Mouse (Mus musculus) liver, adult 2 months (tissue): ENCODE data around the gene Chrnd. TPM values are rescaled to one million over a fixed set of nuclear protein-coding genes. Genes with fewer than 3 reads are reported as not detected.

Experiments used
- DNase-seq: peaks from one replicate; pipeline ENCODE4 v3.0.0-alpha.2; 2011; ENCODE audit warnings: low read depth, low spot score; ENCODE audit errors: extremely low read depth
- H3K27ac ChIP-seq: fragments of 200-500 bp; replicated peaks from 2 replicates; pipeline ENCODE4 v1.5.1; 2012; ENCODE audit warnings: low read depth, mild to moderate bottlenecking, control low read depth, inconsistent platforms, low read length; ENCODE audit not compliant: insufficient read depth
- H3K27me3 ChIP-seq: fragments of 200-500 bp; 2 replicates; pipeline ENCODE4 v1.6.1; 2012; ENCODE audit warnings: mild to moderate bottlenecking, moderate library complexity, low read length, inconsistent platforms; ENCODE audit not compliant: control insufficient read depth, insufficient read depth
- H3K36me3 ChIP-seq: fragments of 200-500 bp; 2 replicates; pipeline ENCODE4 v1.6.1; 2012; ENCODE audit warnings: low read length, inconsistent platforms; ENCODE audit not compliant: control insufficient read depth, insufficient read depth
- H3K4me1 ChIP-seq: fragments of 200-500 bp; 2 replicates; pipeline ENCODE4 v1.6.1; 2011; ENCODE audit warnings: low read length; ENCODE audit not compliant: control insufficient read depth, insufficient read depth
- H3K4me3 ChIP-seq: fragments of 200-500 bp; 2 replicates; pipeline ENCODE4 v1.5.1; 2011; ENCODE audit warnings: low read depth, mild to moderate bottlenecking, control low read depth, low read length, moderate library complexity; ENCODE audit not compliant: insufficient read depth
- H3K79me2 ChIP-seq: fragments of 200-500 bp; 2 replicates; pipeline ENCODE4 v1.6.1; 2012; ENCODE audit warnings: inconsistent platforms, mild to moderate bottlenecking, low read length, moderate library complexity; ENCODE audit not compliant: control insufficient read depth, insufficient read depth
- H3K9ac ChIP-seq: fragments of 200-500 bp; 2 replicates; pipeline ENCODE4 v1.6.1; 2012; ENCODE audit warnings: low read depth, mild to moderate bottlenecking, control low read depth, inconsistent platforms, low read length
- CTCF ChIP-seq: fragments of 200-500 bp; IDR thresholded peaks from 2 replicates; pipeline ENCODE4 v1.5.1; 2011; ENCODE audit warnings: low read depth, low read length, control low read depth
- POLR2A ChIP-seq: fragments of 200-500 bp; IDR thresholded peaks from 2 replicates; pipeline ENCODE4 v1.6.1; 2011; ENCODE audit warnings: low read length, control low read depth; ENCODE audit not compliant: insufficient read depth; ENCODE audit errors: extremely low read depth
- WGBS: fragments of 180-500 bp; shearing (Covaris S2); methylation state at CpG from one replicate; pipeline ENCODE4 v1.1.7; 2018; 5-methylcytosine and 5-hydroxymethylcytosine counted together
- polyA plus RNA-seq: library from polyadenylated mRNA; depleted of rRNA; stranded (reverse); fragments of >200 nt; gene quantifications from 2 replicates; pipeline ENCODE4 v1.2.3, GENCODE M21; 2012
- total RNA-seq: library from RNA; depleted of rRNA; stranded (reverse); fragments of >200 nt; gene quantifications from 2 replicates; pipeline ENCODE4 v1.2.3, GENCODE M21; 2014

The Chrnd gene
- total and polyA plus RNA-seq, 2 experiments, result not detected

- DNase-seq, result no peak
- Histone ChIP-seq H3K36me3 (peaks cover 73% of the 10 kb centered on the region), H3K4me1 (no peaks in the 10 kb centered on the region), H3K4me3 (no peak overlapping the region), H3K79me2 (no peaks in the 10 kb centered on the region), H3K27ac (no peak overlapping the region), H3K27me3 (no peaks in the 10 kb centered on the region), H3K9ac (no peak overlapping the region)
- TF ChIP-seq POLR2A (no peak), CTCF (no peak)
- WGBS, result 100% methylated on average over 1 of the region's 1 CpGs
These were observed 36.2 kb downstream of the Chrnd start for GRCm38 (mm10) chr1:87226409-87227159.

DNA sequence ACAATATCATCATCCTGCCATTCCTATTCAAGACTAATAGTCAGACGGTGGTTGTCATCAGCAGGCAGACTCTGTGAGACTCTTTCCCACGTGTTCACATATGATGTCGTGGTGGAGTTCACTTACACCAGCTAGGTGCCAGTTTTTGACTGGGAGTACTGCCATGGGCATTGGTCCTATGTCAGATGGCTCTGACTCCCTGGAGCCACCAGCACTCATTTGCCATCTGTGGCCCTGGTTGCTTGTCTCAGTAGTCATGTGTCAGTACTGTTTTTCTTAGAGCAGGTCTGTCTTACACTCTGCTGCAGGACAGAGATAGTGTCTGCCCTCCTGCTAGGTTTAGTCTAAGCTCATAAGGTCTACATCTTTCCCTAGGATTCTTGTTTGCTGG lies 36.7 kb downstream of the Chrnd start:
- no peaks in the 10 kb centered on the region for H3K4me1 ChIP-seq
- no peaks in the 10 kb centered on the region for H3K27me3 ChIP-seq
- no peaks in the 10 kb centered on the region for H3K79me2 ChIP-seq
- no peak for DNase-seq
- 89% methylated on average over 3 of the region's 3 CpGs for WGBS
- H3K9ac ChIP-seq, result no peak overlapping the region
- TF ChIP-seq POLR2A (no peak), CTCF (no peak)
- no peak overlapping the region for H3K4me3 ChIP-seq
- no peak overlapping the region for H3K27ac ChIP-seq
- H3K36me3 ChIP-seq, result peaks cover 68% of the 10 kb centered on the region

GRCm38 (mm10) chr1:87230606-87231005 lies 40.2 kb downstream of the Chrnd start:
- no peak overlapping the region for H3K27ac ChIP-seq
- no peak for DNase-seq
- no peak overlapping the region for H3K4me3 ChIP-seq
- TF ChIP-seq POLR2A (no peak), CTCF (no peak)
- H3K27me3 ChIP-seq, result no peaks in the 10 kb centered on the region
- no peak overlapping the region for H3K9ac ChIP-seq
- 91% methylated on average over 5 of the region's 5 CpGs for WGBS
- H3K79me2 ChIP-seq, result no peaks in the 10 kb centered on the region
- H3K36me3 ChIP-seq, result peaks cover 43% of the 10 kb centered on the region
- no peaks in the 10 kb centered on the region for H3K4me1 ChIP-seq

- Histone ChIP-seq H3K27me3 (no peaks in the 10 kb centered on the region), H3K27ac (no peak overlapping the region), H3K79me2 (no peaks in the 10 kb centered on the region), H3K4me3 (no peak overlapping the region), H3K9ac (no peak overlapping the region), H3K4me1 (no peaks in the 10 kb centered on the region), H3K36me3 (peaks cover 34% of the 10 kb centered on the region)
- TF ChIP-seq CTCF, result no peak
- no peak for TF ChIP-seq POLR2A
- no peak for DNase-seq
- 92% methylated on average over 7 of the region's 7 CpGs for WGBS
These were observed 41.8 kb downstream of the Chrnd start for GRCm38 (mm10) chr1:87232197-87232596.

DNA sequence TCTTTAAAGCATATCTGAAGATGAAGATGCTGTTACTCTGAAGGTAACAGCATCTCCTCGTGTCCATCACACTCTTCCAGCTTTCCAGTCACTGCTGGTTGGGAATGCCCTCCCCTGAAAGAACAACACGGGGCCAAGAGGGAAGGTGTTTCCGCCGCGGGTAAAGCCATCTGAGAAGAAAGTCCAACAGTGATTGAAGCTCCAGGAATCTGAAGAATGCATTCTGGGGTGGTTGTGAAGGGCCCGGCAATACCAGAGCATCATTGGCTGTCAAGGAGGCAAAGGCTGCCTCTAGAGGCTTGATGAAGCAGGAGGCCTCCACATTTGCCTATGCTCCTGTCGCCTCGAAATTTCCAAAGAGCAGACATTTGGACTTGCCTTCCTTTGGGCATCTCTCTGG lies 48.6 kb downstream of the Chrnd start:
- Histone ChIP-seq H3K4me3 (no peak overlapping the region), H3K27ac (no peak overlapping the region), H3K9ac (no peak overlapping the region), H3K79me2 (no peaks in the 10 kb centered on the region), H3K4me1 (no peaks in the 10 kb centered on the region), H3K27me3 (no peaks in the 10 kb centered on the region), H3K36me3 (peaks cover 21% of the 10 kb centered on the region; the same call in 1 of the 2 replicates)
- TF ChIP-seq CTCF, result no peak
- no peak for TF ChIP-seq POLR2A
- DNase-seq, result no peak
- 81% methylated on average over 8 of the region's 8 CpGs for WGBS

GRCm38 (mm10) chr1:87243021-87243420 lies 52.6 kb downstream of the Chrnd start:
- WGBS, result 90% methylated on average over 8 of the region's 8 CpGs
- no peaks in the 10 kb centered on the region for H3K79me2 ChIP-seq
- no peak for DNase-seq

More at GRCm38 (mm10) chr1:87243021-87243420, 52.6 kb downstream of the Chrnd start:
- H3K36me3 ChIP-seq, result peaks cover 3% of the 10 kb centered on the region; the same call in 1 of the 2 replicates
- H3K9ac ChIP-seq, result no peak overlapping the region
- no peak overlapping the region for H3K27ac ChIP-seq
- no peak for TF ChIP-seq CTCF
- no peak for TF ChIP-seq POLR2A
- no peaks in the 10 kb centered on the region for H3K4me1 ChIP-seq
- no peaks in the 10 kb centered on the region for H3K27me3 ChIP-seq
- no peak overlapping the region for H3K4me3 ChIP-seq
